Mouse (Mus musculus): Measurements from ENCODE around the gene Olfm4.

DNA sequence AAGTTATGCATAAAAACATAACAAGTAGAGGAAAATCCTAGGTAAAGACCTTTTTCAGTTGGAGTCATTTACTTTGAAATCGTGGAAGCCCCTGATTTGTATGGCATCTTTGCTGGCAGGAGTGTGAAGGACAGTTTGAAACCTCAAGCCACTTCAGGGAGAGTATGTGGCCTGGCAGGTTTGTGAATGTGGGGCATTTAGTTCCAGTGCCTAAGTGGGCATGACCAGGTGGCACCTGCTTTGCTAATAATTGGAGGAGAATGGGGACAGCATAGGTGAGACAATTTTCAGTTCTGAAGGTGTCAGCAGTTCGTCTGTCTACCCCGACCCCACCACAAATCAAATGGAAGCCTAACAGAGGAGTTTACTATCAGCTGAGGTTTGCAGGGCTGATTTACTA is 23.8 kb downstream of the Olfm4 start:
- TF ChIP-seq CTCF (IDR thresholded peaks at IDR 0.05; ENCODE audit: low read depth): no peak
- no peak for TF ChIP-seq EP300 (IDR thresholded peaks at IDR 0.05; ENCODE audit: low read depth)

All from heart, postnatal 0 days (tissue).